Mouse (Mus musculus) C3H10T1/2 (cell line): ENCODE measurements around the gene Upk3a. TPM values are rescaled to one million over a fixed set of nuclear protein-coding genes. Genes with fewer than 3 reads are reported as not detected.

Experiments
- polyA plus RNA-seq, 2 experiments: library from polyadenylated mRNA; unstranded; fragments of >200 nt; fragmentation: generic; extraction: Trizol; gene quantifications; one replicate each; pipeline ENCODE4 v1.2.1; 2012; ENCODE audit warnings: missing spikeins in 2 of 2

The Upk3a gene
- polyA plus RNA-seq, result not detected

GRCm38 (mm10) chr15:85016951-85017664, at the start of gene Upk3a:
Gene Upk3a, plus strand, starts transcription at chr15:85017141.

DNA sequence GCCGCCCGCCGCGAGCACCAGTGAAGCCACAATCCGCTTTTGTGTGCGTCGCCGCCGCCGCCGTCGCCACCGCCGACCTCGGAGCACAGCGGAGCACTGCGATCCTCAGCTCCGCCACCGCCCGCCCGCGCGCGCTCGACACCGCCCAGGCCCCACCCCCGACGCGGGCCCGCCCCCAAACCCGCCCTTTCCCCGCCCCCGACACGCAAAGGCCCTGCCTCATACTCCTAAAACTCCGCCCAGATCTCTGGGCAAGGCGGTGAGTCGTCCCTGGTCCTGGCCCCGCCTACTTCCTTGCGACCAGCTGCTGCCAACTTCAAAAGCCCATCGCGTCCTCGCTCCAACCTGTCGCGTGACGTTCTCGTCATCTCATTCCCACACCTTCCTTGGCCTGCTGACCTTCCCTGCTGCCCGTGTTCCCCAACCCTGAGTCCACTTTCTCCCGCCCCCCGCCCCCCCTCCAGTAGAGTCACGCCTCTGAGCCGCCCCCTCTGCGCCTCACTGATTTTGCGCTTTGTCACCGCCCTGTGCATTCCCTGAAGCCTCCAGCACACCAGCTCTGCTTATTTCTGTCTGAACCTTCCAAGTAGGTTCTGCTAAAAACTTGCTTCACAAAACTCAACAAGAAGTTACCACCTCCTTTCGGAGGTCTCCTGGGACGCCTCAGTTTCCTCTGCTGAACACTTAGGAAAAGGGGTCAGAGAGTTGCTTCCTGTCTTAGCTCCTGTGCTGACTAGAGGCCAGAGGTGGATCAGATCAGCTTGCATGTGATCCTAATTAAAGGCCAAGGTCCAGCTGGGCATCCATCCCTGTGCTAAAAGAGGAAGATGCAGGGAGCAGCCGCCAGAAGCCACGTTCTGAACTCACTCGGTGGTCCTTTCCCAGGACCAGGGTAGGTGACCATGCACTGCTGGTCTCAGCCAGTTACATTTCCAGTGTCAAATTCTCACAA, 28.8 kb upstream of the Upk3a start, which contains the start of gene 5031439G07Rik:
Gene 5031439G07Rik, minus strand, starts transcription at position 678 of the 952 bp plus-strand sequence.

DNA sequence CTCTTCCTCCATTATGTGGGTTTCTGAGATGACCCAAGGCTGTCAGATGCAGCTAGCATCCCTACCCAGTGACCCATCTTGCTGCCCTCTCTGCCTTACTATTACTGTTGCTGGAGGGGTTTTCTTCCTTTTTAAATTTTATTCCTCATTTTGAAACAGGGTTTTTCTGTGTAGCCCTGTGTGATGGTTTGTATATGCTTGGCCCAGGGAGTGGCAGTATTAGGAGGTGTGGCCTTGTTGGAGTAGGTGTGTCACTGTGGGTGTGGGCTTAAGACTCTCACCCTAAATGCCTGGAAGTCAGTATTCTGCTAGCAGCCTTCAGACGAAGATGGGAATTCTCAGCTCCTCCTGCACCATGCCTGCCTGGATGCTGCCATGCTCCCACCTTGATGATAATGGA, 11.7 kb downstream of the Upk3a start, which contains the start of gene Fam118a:
Gene Fam118a, plus strand, starts transcription at position 301 of the 400 bp plus-strand sequence.

Other genes starting within 250 kb of the Upk3a start
- under 1 TPM; 0.04 to 0.30 TPM for gene Phf21b, start 161.1 kb upstream of the Upk3a start, polyA plus RNA-seq
- gene Gm29666, start 97.1 kb upstream of the Upk3a start, polyA plus RNA-seq, result under 1 TPM; 0.12 to 0.20 TPM
- 10 to 100 TPM; 25.2 to 37.0 TPM for gene Nup50, start 93.7 kb upstream of the Upk3a start, polyA plus RNA-seq
- 10 to 100 TPM; 34.9 to 38.6 TPM for gene 5031439G07Rik, start 28.6 kb upstream of the Upk3a start, polyA plus RNA-seq
- gene Fam118a, start 11.8 kb downstream of the Upk3a start, polyA plus RNA-seq, result 10 to 100 TPM in 1 of 2 experiments, 1 to 10 TPM in 1; 2.7 to 17.2 TPM
- not detected for gene Smc1b, start 114.8 kb downstream of the Upk3a start, polyA plus RNA-seq
- not detected for gene Ribc2, start 114.9 kb downstream of the Upk3a start, polyA plus RNA-seq
- gene Fbln1, start 188.8 kb downstream of the Upk3a start, polyA plus RNA-seq, result under 1 TPM in 1 of 2 experiments, not detected in 1; 0.01 TPM